Mouse (Mus musculus): ENCODE measurements around the gene Rere.
"Not testable (repeated sequence)": the region's sequence is repeated elsewhere in the genome, so short reads cannot be mapped to it uniquely, and the experiment has no call there.

Gene Rere

DNA sequence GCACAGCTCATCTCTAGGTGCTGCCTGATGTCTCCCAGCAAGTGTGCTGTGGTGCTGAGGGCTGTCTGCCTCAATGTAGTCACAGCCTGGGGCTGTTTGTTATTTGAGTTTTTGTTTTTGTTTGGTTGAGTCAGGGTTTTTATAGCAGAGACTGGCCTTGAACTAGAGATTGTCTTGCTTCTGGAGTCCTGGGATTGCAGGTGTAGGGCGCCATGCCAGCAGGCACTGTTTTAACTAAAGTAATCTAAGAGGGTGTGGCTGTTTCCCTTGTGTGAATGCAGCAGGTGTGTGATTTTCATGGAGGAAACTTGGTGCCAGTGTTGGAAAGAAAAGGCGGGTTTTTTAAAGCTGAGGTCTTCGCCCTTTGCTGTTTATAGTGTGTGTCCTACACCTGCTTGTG lies 296.6 kb downstream of the Rere start:
- in situ Hi-C loops (cut with MboI): no loop called here

DNA sequence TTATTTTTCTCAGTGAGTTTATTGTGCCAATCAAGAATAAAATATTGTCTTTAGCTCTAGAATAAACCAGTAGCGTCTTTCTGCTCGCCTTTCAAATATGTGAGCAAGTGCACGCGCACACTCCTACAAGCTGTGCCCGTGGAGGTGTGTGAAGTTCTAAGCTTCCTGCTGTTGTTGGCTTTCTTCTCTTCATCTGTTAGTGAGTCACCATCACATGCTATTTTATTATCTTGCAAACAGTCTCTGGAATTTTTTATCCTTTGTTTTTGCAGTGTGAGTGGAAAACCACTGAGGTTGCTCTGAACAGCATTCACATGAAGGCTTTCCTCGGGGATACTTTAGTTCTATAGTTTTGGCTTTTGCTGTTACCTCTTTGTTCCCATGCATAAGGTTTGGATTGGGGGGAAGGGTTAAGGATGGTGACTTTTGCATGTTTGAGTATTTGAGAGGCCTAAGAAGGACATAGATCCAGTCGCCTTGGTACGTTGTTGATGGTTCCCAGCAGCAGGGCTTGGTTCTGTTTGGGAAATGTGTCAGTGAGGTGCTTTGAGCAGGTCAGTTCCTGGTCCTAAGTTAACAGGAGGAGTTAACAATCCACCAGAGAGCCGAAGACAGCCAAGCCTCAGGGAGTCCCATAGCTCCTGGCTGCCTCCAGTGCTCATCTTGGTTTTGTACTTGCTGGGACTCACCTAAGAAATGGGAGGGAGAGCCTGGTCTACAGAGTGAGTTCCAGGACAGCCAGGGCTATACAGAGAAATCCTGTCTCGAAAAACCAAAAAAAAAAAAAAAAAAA lies 300.7 kb downstream of the Rere start:
- in situ Hi-C loops (cut with MboI): no loop called here

GRCm38 (mm10) chr4:150582966-150583776 lies 301.7 kb downstream of the Rere start:
- in situ Hi-C loops (cut with MboI): no loop called here

GRCm38 (mm10) chr4:150583777-150584135 lies 302.3 kb downstream of the Rere start:
- in situ Hi-C loops (cut with MboI): no loop called here

- in situ Hi-C loops (cut with MboI): no loop called here
Measured at GRCm38 (mm10) chr4:150585800-150586199, 304.4 kb downstream of the Rere start.

- in situ Hi-C loops (cut with MboI): no loop called here
Measured at GRCm38 (mm10) chr4:150586275-150586674, 304.8 kb downstream of the Rere start.

GRCm38 (mm10) chr4:150587597-150588299 lies 306.3 kb downstream of the Rere start:
- in situ Hi-C loops (cut with MboI): no loop called here

DNA sequence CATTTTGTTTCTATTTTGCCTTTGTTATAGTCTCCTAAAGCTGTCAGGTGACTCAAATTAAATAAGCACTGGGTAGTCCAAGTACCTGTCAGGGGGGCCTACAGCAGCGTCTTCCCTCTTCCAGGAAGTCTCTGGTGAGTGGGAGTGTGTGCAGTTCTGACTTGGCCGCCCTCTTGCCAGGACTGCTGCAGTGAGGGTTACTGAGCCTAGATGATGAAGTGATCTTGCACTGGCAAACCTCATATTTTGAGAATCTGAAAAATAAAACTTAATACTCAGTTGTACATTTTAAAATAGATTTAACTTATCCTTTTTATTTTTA lies 306.8 kb downstream of the Rere start:
- in situ Hi-C loops (cut with MboI): no loop called here

DNA sequence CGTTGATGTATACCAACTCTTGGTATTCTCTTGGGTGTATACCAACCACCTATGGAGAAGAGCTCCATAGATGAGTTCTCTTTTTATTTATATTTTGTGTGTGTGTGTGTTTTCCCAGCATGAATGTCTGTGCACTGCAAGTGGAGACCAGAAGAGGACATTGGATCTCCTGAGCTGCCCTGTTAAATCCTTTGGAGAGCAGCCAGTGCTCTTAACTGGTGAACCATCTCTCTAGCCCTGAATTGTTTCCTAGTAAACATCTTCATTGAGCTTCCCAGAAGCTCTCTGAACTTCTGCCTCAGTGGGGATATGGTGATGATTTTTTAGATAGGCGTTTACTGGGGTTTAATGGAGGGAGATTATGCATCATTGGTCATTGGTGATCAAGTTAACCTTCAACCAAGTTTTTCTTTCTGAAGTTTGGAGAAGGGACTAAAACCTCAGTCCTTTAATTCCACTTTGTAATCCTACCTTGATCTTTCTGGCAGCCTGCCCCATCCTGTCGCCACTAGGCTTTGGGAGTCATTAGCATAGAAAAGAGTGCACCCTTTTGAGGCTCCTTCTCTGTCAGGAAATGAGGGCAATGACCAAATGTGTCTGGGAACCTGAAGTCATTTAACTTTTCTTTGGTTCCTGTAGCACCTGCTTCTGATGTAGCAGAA lies 309.3 kb downstream of the Rere start:
- in situ Hi-C loops (cut with MboI): no loop called here

DNA sequence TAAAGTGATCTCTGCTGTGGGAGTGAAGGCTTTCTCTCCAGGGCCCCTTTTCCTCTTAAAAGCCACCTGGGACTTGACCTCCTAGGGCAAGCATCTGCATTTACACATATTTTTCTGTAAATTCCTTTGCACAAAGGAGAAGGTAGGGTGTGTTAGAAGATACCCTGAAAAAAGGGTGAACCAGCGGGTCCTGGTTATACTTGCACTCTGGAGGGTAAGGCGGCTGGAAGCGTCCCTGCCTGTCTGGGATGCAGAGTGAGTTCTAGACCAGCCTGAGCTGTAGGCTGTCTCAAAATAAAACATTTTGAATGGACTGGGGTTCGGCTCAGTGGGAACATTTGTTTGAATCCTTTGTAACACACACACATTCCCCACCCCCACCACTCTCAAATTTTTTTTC lies 310.2 kb downstream of the Rere start:
- in situ Hi-C loops (cut with MboI): no loop called here

- in situ Hi-C loops (cut with MboI): no loop called here
Measured at GRCm38 (mm10) chr4:150592087-150592486, 310.6 kb downstream of the Rere start.

DNA sequence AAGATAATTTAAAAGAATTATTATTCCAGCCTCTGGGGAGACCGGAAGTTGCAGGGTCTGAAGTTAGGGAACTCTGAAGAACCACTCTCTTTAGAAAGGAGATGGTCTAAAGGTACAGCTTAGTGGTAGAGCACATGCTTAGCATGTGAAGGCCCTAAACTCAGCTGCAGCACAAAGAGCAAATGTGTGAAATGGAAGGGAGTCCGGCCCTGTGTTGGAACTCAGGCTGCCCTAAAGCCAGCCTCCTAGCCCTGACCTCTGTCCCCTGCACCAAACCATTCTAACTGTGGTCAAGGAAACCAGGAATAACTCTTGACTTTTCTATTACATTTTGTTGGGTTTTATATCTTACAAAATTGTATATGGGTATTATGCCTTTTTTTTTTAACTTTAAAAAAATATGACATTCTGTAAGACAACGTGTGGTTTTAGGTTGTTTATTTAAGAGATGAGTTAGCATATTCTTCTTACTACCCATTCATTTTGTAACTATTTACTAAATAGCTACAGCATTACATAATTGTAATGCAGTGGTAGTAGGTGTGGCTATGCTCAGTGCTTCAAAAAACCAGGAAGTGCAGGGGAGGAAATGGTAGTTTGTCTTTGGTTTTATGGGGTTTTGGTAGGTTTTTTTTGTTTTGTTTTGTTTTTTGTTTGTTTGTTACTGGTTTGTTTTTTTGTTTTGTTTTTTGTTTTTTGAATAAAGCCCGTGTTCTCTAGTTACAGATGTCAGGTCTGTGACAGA lies 312.2 kb downstream of the Rere start:
- in situ Hi-C loops (cut with MboI): no loop called here

DNA sequence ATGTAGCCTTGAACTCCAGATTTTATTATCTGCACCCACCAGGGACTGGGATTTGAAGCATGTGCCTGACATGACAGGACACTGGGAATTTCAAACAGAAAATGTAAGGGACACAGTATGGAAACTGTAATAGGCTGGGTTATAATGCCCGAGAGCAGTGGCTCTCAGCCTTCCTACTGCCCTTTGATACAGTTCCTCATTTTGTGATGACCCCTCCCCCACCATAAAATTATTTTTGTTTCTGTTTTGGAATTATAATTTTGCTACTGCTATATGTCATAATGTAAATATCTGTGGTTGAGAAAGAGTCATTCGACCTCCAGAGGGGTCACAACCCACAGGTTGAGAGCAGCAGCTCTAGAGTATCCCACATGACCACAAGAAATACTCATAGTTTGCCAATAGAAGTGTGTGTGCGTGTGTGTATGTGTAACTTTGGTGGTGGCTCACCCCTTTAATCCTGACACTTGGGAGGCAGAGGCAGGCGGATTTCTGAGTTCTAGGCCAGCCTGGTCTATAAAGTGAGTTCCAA lies 312.9 kb downstream of the Rere start:
- in situ Hi-C loops (cut with MboI): no loop called here

DNA sequence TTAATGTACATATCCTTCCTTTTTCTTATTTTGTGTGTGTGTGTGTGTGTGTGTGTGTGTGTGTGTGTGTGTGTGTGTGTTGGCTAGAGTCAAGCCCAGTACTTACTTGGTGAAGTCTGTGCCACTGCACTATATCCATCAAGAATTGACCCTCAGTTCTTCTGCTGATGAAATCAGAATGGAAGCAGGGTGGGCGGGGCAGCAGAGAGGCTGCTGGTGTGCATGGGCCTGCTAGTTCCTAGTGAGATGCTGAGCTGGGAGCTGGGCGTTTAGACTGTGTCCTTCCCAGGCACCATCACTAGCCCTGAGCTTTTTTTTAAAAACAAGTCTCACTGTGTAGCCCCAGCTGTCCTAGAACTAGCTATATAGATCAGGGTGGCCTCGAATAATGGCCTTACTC lies 313.6 kb downstream of the Rere start:
- in situ Hi-C loops (cut with MboI): no loop called here

DNA sequence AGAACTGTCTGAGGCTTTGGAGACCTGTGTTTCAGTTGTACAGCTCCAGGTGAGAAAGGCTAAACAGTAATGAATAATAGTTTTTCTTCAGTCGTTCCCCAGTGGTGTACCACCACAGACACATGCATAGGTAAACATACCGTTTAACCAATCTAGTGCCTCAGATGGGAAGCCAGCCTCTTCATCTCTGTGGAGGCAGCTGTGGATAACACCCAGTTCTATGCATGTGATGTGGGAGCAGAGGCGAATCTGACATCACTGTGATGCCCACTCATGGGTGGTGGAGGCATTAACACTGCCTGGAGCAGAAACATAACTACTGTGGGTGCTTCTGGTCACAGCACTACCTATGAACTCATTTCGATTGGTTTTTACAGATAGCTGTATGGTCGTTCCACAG lies 314.5 kb downstream of the Rere start:
- in situ Hi-C loops (cut with MboI): no loop called here

- in situ Hi-C loops (cut with MboI): no loop called here
Measured at GRCm38 (mm10) chr4:150598686-150599085, 317.2 kb downstream of the Rere start.

- in situ Hi-C loops (cut with MboI): no loop called here
Measured at GRCm38 (mm10) chr4:150599119-150599992, 317.9 kb downstream of the Rere start.

- in situ Hi-C loops (cut with MboI): not testable (repeated sequence)
Measured at GRCm38 (mm10) chr4:150600503-150600902, 319.1 kb downstream of the Rere start.

DNA sequence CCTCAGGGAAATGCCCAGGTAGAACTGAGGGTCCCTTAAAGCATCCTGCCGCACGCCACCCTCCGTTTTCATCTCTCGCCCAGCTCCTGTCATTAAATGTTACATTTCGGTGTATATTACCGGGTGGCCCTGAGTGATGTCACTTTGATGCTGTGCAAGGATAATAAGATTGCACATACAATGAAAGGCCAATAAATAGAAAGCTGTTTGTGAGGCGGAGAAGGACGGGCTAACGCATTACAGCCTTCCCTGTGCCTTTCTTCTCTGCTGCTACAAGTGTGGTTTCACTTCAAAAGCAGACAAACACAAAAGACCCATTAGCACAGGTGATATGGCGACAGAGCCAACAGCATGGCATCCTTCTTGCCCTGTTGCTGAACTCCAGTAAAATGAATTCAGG lies 320.0 kb downstream of the Rere start:
- in situ Hi-C loops (cut with MboI): no loop called here

- in situ Hi-C loops (cut with MboI): no loop called here
Measured at GRCm38 (mm10) chr4:150603366-150604061, 322.1 kb downstream of the Rere start.
